Mouse (Mus musculus): ENCODE data around the gene Snap91.

GRCm38 (mm10) chr9:86800600-86801163 lies 79.8 kb downstream of the Snap91 start:
- TF ChIP-seq POLR2A (IDR thresholded peaks at IDR 0.05; ENCODE audit: borderline replicate concordance, extremely low read depth, low read depth, low read length): no peak
- no peak for TF ChIP-seq CTCF (IDR thresholded peaks at IDR 0.05; ENCODE audit: insufficient read depth, low read length)
